Mouse (Mus musculus): ENCODE data around the gene Slc25a10. TPM values are rescaled to one million over a fixed set of nuclear protein-coding genes. Genes with fewer than 3 reads are reported as not detected.

Gene Slc25a10
- polyA plus RNA-seq, 1 experiment from 2014 or later: 32.8 TPM

DNA sequence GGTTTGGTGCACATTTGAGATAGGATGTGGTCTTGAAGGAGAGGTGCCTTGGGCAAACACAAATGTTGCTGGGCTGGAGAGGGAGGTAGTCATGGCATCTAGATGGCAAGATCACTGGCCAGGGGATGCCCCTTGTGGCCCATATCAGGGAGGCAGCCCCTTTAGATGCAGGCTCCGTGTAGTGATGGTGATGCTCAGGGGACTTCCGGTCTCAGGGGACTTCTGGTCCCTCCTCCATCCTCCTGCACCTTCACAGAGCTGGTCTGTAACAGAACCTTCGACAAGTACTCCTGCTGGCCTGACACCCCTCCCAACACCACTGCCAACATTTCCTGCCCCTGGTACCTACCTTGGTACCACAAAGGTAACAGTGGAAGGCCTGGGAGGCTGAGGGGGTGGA, 44.2 kb downstream of the Slc25a10 start:
- ATAC-seq (ENCODE audit: low FRiP score): no peak
- H3K36me3 ChIP-seq: no peaks in the 10 kb centered on the region
- no peak overlapping the region for H3K4me2 ChIP-seq
- no peaks in the 10 kb centered on the region for H3K9me3 ChIP-seq
- H3K9ac ChIP-seq: no peak overlapping the region
- peaks cover 55% of the 10 kb centered on the region for H3K27me3 ChIP-seq
- H3K4me3 ChIP-seq: no peak overlapping the region
- WGBS: 73% methylated on average over 3 of the region's 3 CpGs
- no peak overlapping the region for H3K27ac ChIP-seq
- peaks cover 26% of the 10 kb centered on the region for H3K4me1 ChIP-seq (replicated peaks)

GRCm38 (mm10) chr11:120538485-120538884, 46.8 kb downstream of the Slc25a10 start:
- Histone ChIP-seq H3K4me2 (no peak overlapping the region), H3K27me3 (peaks cover 28% of the 10 kb centered on the region), H3K9ac (no peak overlapping the region), H3K4me1 (replicated peaks) (peaks cover 22% of the 10 kb centered on the region), H3K36me3 (peaks cover 23% of the 10 kb centered on the region), H3K9me3 (no peaks in the 10 kb centered on the region), H3K4me3 (no peak overlapping the region), H3K27ac (peak overlapping the region; percentile 84)
- WGBS: 73% methylated on average over 3 of the region's 3 CpGs
- peak; percentile 25; the same call in 1 of the 2 replicates for ATAC-seq (ENCODE audit: low FRiP score)

DNA sequence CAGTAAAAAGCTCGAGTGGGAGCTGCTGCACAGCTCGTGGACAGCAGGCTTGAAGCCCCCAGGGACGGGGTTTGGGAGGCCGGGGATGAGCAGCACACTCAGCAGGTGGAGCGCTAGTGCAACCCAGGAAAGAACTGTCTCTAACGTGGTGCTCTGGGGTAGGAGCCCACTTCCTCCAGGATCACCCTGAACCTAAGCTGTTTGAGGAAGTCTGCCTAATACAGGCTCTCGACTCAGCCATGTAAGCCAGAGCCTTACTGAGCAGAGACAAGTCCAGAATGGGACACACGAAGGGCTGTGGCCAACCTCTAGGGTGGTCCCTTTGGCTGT, 47.3 kb downstream of the Slc25a10 start:
- no peak for ATAC-seq (ENCODE audit: low FRiP score)

DNA sequence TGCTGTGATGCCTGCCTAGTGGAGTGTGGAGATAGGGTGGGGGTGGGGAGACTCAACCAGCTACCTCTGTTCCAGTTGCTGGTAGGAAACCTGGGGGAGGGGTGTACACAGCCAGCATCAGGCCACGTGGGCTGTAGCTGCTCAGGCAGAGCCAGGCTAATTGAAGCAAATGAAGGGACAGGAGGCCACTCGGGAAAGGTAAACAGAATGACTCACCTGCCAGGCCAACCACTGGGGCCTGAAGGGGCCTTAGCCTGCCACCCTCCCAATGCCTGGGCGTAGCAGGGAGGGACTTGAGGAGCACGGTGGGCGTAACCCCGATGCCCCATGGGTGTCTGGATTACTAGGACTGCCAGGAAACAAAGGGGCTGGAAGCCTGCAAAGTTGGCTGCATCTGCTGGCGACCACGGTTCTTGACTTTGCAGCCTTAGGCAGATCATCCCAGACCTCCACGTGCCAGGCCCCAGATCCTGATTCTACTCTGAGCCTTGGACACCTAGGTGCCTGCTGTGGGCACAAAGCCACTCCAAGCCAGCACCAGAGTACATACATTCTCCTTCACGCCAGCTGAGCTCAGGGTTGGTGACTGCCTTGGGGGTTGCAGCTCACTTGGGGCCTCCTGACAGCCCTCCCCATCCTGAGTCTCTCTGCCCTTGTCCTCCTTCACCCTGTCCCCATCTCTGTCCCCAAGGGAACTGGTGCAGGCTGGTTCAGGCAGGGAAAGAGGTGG, 47.8 kb downstream of the Slc25a10 start:
- H3K4me2 ChIP-seq: 0 out of 2 replicates have a peak overlapping the region, but pooled peaks have one; percentile 6

More for the DNA sequence above, 47.3 kb downstream of the Slc25a10 start:
- Histone ChIP-seq H3K4me3 (no peak overlapping the region), H3K9ac (peak overlapping the region; percentile 57), H3K36me3 (peaks cover 28% of the 10 kb centered on the region), H3K27me3 (peaks cover 24% of the 10 kb centered on the region), H3K9me3 (no peaks in the 10 kb centered on the region), H3K4me1 (replicated peaks) (peaks cover 22% of the 10 kb centered on the region), H3K27ac (peak overlapping the region; percentile 84), H3K4me2 (no peak overlapping the region)
- 57% methylated on average over 8 of the region's 8 CpGs for WGBS

DNA sequence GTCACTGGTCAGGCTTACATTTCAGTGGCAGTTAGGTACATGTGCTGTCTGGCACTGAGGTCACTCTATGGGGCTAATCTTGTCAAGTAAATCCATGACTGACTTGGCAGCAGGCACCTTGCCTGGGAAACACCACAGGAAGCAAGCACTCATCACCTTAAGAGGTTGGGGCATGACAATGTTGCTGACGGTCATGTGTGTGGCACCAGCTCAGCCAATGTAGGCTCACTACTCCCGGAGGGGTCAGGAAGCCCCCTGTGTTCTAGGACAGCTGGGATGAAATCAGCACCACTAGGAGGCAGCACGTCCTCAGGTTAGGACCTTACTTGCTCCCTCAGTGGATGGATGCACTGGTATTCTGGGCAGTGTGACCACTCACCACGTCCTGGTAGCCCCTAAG, 50.3 kb downstream of the Slc25a10 start:
- H3K9ac ChIP-seq: no peak overlapping the region
- peaks cover 52% of the 10 kb centered on the region for H3K36me3 ChIP-seq
- H3K4me3 ChIP-seq: no peak overlapping the region
- no peak overlapping the region for H3K27ac ChIP-seq
- H3K9me3 ChIP-seq: no peaks in the 10 kb centered on the region
- ATAC-seq (ENCODE audit: low FRiP score): no peak
- H3K27me3 ChIP-seq: 0 out of 2 replicates have a peak, but pooled peaks cover 6% of the 10 kb centered on the region
- H3K4me1 ChIP-seq (replicated peaks): peaks cover 31% of the 10 kb centered on the region
- H3K4me2 ChIP-seq: no peak overlapping the region
- 40% methylated on average over 4 of the region's 4 CpGs for WGBS

More for the DNA sequence above, 47.8 kb downstream of the Slc25a10 start:
- peaks cover 22% of the 10 kb centered on the region for H3K4me1 ChIP-seq (replicated peaks)
- WGBS: 27% methylated on average over 10 of the region's 10 CpGs
- peaks cover 33% of the 10 kb centered on the region for H3K36me3 ChIP-seq
- no peaks in the 10 kb centered on the region for H3K9me3 ChIP-seq
- H3K27me3 ChIP-seq: peaks cover 19% of the 10 kb centered on the region
- H3K27ac ChIP-seq: peak overlapping the region; percentile 84
- H3K4me3 ChIP-seq: no peak overlapping the region
- peak; percentile 67 for ATAC-seq (ENCODE audit: low FRiP score)
- peak overlapping the region; percentile 57 for H3K9ac ChIP-seq

- H3K4me2 ChIP-seq: no peak overlapping the region
- no peak overlapping the region for H3K4me3 ChIP-seq
- H3K9me3 ChIP-seq: no peaks in the 10 kb centered on the region
- H3K4me1 ChIP-seq (replicated peaks): peaks cover 33% of the 10 kb centered on the region
- peaks cover 54% of the 10 kb centered on the region for H3K36me3 ChIP-seq
- no peak overlapping the region for H3K9ac ChIP-seq
- 88% methylated on average over 6 of the region's 6 CpGs for WGBS
- no peak for ATAC-seq (ENCODE audit: low FRiP score)
- no peak overlapping the region for H3K27ac ChIP-seq
- 0 out of 2 replicates have a peak, but pooled peaks cover 4% of the 10 kb centered on the region for H3K27me3 ChIP-seq
Observed at GRCm38 (mm10) chr11:120542376-120542775, 50.7 kb downstream of the Slc25a10 start.

- H3K4me2 ChIP-seq: no peak overlapping the region
- no peak overlapping the region for H3K27ac ChIP-seq
- no peaks in the 10 kb centered on the region for H3K27me3 ChIP-seq
- no peaks in the 10 kb centered on the region for H3K9me3 ChIP-seq
- peaks cover 54% of the 10 kb centered on the region for H3K36me3 ChIP-seq
- no peak overlapping the region for H3K9ac ChIP-seq
- peaks cover 35% of the 10 kb centered on the region for H3K4me1 ChIP-seq (replicated peaks)
- no peak overlapping the region for H3K4me3 ChIP-seq
- no peak for ATAC-seq (ENCODE audit: low FRiP score)
- WGBS: 97% methylated on average over 3 of the region's 3 CpGs
Observed at GRCm38 (mm10) chr11:120545964-120546363, 54.3 kb downstream of the Slc25a10 start.

DNA sequence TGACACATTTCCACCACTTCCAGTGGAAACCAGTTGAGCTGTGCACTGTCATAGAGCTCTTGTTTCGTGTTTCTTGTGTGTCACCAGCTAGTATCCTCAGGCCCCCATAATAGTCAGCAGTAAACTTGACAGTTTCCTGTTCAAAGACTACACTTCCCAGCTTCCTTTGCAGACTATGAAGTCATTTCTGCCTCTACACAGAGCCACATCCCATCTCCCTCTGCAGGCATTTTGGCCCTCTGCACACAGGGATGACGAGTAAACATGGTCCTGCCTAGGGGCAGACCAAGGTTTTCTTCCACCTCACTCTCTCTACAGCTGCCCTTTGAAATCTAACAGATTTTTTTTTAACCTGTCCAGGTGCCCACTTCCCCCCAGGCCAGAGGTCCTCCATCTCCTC, 55.8 kb downstream of the Slc25a10 start:
- Histone ChIP-seq H3K9ac (peak overlapping the region; percentile 98; the same call in 1 of the 2 replicates), H3K27ac (no peak overlapping the region), H3K36me3 (peaks cover 41% of the 10 kb centered on the region), H3K4me1 (replicated peaks) (peaks cover 35% of the 10 kb centered on the region), H3K4me2 (no peak overlapping the region), H3K4me3 (no peak overlapping the region), H3K9me3 (no peaks in the 10 kb centered on the region), H3K27me3 (no peaks in the 10 kb centered on the region)
- WGBS: 66% methylated on average over 2 of the region's 2 CpGs
- ATAC-seq (ENCODE audit: low FRiP score): no peak

- WGBS: 87% methylated on average over 3 of the region's 3 CpGs
- Histone ChIP-seq H3K27ac (no peak overlapping the region), H3K36me3 (peaks cover 33% of the 10 kb centered on the region), H3K4me3 (peak overlapping the region; percentile 98), H3K9ac (peak overlapping the region; percentile 98), H3K4me2 (peak overlapping the region; percentile 95), H3K27me3 (no peaks in the 10 kb centered on the region), H3K9me3 (no peaks in the 10 kb centered on the region), H3K4me1 (replicated peaks) (peaks cover 35% of the 10 kb centered on the region)
- ATAC-seq (ENCODE audit: low FRiP score): no peak
Observed at GRCm38 (mm10) chr11:120548214-120548613, 56.6 kb downstream of the Slc25a10 start.

- Histone ChIP-seq H3K27me3 (no peaks in the 10 kb centered on the region), H3K36me3 (peaks cover 28% of the 10 kb centered on the region), H3K27ac (peak overlapping the region; percentile 90), H3K9ac (peak overlapping the region; percentile 98), H3K4me3 (peak overlapping the region; percentile 98), H3K9me3 (no peaks in the 10 kb centered on the region), H3K4me2 (peak overlapping the region; percentile 95), H3K4me1 (replicated peaks) (peaks cover 35% of the 10 kb centered on the region)
- no peak for ATAC-seq (ENCODE audit: low FRiP score)
- WGBS: 29% methylated on average over 7 of the region's 7 CpGs
Observed at GRCm38 (mm10) chr11:120548786-120549167, 57.1 kb downstream of the Slc25a10 start.

Other genes with a start within 250 kb of the Slc25a10 start
- 4,110 and 4,339 TPM in 2 replicates for gene Actg1, start 143.3 kb upstream of the Slc25a10 start, polyA plus RNA-seq (2015; fragmentation: Nextera tagmentation; extraction: Ambion mirVana)
- 1.6 and 2.6 TPM in 2 replicates for gene Fscn2, start 130.3 kb upstream of the Slc25a10 start, polyA plus RNA-seq (2015; fragmentation: Nextera tagmentation; extraction: Ambion mirVana)
- 74.6 and 82.4 TPM in 2 replicates for gene Faap100, start 113.1 kb upstream of the Slc25a10 start, polyA plus RNA-seq (2015; fragmentation: Nextera tagmentation; extraction: Ambion mirVana)
- 32.5 and 33.8 TPM in 2 replicates for gene Nploc4, start 54.1 kb upstream of the Slc25a10 start, polyA plus RNA-seq (2015; fragmentation: Nextera tagmentation; extraction: Ambion mirVana)
- not detected in 2 replicates for gene Tspan10, start 49.2 kb upstream of the Slc25a10 start, polyA plus RNA-seq (2015; fragmentation: Nextera tagmentation; extraction: Ambion mirVana)
- gene Pde6g, start 38.3 kb upstream of the Slc25a10 start, polyA plus RNA-seq (2015; fragmentation: Nextera tagmentation; extraction: Ambion mirVana): 0.36 and 0.44 TPM in 2 replicates
- 10.5 and 10.6 TPM in 2 replicates for gene Oxld1, start 33.8 kb upstream of the Slc25a10 start, polyA plus RNA-seq (2015; fragmentation: Nextera tagmentation; extraction: Ambion mirVana)
- gene Ccdc137, start 33.7 kb upstream of the Slc25a10 start, polyA plus RNA-seq (2015; fragmentation: Nextera tagmentation; extraction: Ambion mirVana): 26.3 and 27.3 TPM in 2 replicates
- gene Arl16, start 24.2 kb upstream of the Slc25a10 start, polyA plus RNA-seq (2015; fragmentation: Nextera tagmentation; extraction: Ambion mirVana): 58.9 and 63.2 TPM in 2 replicates
- gene Mrpl12, start 7.2 kb upstream of the Slc25a10 start, polyA plus RNA-seq (2015; fragmentation: Nextera tagmentation; extraction: Ambion mirVana): 108 TPM in 2 replicates
- 0.19 and 0.30 TPM in 2 replicates for gene Gcgr, start 38.9 kb downstream of the Slc25a10 start, polyA plus RNA-seq (2015; fragmentation: Nextera tagmentation; extraction: Ambion mirVana)
- gene Mcrip1, start 57.9 kb downstream of the Slc25a10 start, polyA plus RNA-seq (2015; fragmentation: Nextera tagmentation; extraction: Ambion mirVana): 234 and 241 TPM in 2 replicates
- not detected in 2 replicates for gene Ppp1r27, start 59.3 kb downstream of the Slc25a10 start, polyA plus RNA-seq (2015; fragmentation: Nextera tagmentation; extraction: Ambion mirVana)
- gene P4hb, start 81.4 kb downstream of the Slc25a10 start, polyA plus RNA-seq (2015; fragmentation: Nextera tagmentation; extraction: Ambion mirVana): 289 and 294 TPM in 2 replicates
- 471 and 481 TPM in 2 replicates for gene Arhgdia, start 89.8 kb downstream of the Slc25a10 start, polyA plus RNA-seq (2015; fragmentation: Nextera tagmentation; extraction: Ambion mirVana)
- gene Alyref, start 106.5 kb downstream of the Slc25a10 start, polyA plus RNA-seq (2015; fragmentation: Nextera tagmentation; extraction: Ambion mirVana): 267 and 290 TPM in 2 replicates
- 179 and 192 TPM in 2 replicates for gene Anapc11, start 106.6 kb downstream of the Slc25a10 start, polyA plus RNA-seq (2015; fragmentation: Nextera tagmentation; extraction: Ambion mirVana)
- 0.79 and 1.3 TPM in 2 replicates for gene Npb, start 116.6 kb downstream of the Slc25a10 start, polyA plus RNA-seq (2015; fragmentation: Nextera tagmentation; extraction: Ambion mirVana)
- 169 and 174 TPM in 2 replicates for gene Pcyt2, start 126.1 kb downstream of the Slc25a10 start, polyA plus RNA-seq (2015; fragmentation: Nextera tagmentation; extraction: Ambion mirVana)
- 50.4 and 50.6 TPM in 2 replicates for gene Sirt7, start 133.4 kb downstream of the Slc25a10 start, polyA plus RNA-seq (2015; fragmentation: Nextera tagmentation; extraction: Ambion mirVana)
- 27.5 and 30.8 TPM in 2 replicates for gene Mafg, start 141.8 kb downstream of the Slc25a10 start, polyA plus RNA-seq (2015; fragmentation: Nextera tagmentation; extraction: Ambion mirVana)
- gene Pycr1, start 151.9 kb downstream of the Slc25a10 start, polyA plus RNA-seq (2015; fragmentation: Nextera tagmentation; extraction: Ambion mirVana): 22.9 and 23.3 TPM in 2 replicates
- 0.36 and 0.77 TPM in 2 replicates for gene Myadml2, start 156.3 kb downstream of the Slc25a10 start, polyA plus RNA-seq (2015; fragmentation: Nextera tagmentation; extraction: Ambion mirVana)
- gene Notum, start 169.3 kb downstream of the Slc25a10 start, polyA plus RNA-seq (2015; fragmentation: Nextera tagmentation; extraction: Ambion mirVana): 0.91 and 0.98 TPM in 2 replicates
- gene Aspscr1, start 181.1 kb downstream of the Slc25a10 start, polyA plus RNA-seq (2015; fragmentation: Nextera tagmentation; extraction: Ambion mirVana): 152 and 161 TPM in 2 replicates
- 103 and 113 TPM in 2 replicates for gene Cenpx, start 221.9 kb downstream of the Slc25a10 start, polyA plus RNA-seq (2015; fragmentation: Nextera tagmentation; extraction: Ambion mirVana)
- 67.9 and 73.1 TPM in 2 replicates for gene Lrrc45, start 222.1 kb downstream of the Slc25a10 start, polyA plus RNA-seq (2015; fragmentation: Nextera tagmentation; extraction: Ambion mirVana)
- 272 and 278 TPM in 2 replicates for gene Rac3, start 229.6 kb downstream of the Slc25a10 start, polyA plus RNA-seq (2015; fragmentation: Nextera tagmentation; extraction: Ambion mirVana)
- 9.7 and 12.1 TPM in 2 replicates for gene Dcxr, start 235.4 kb downstream of the Slc25a10 start, polyA plus RNA-seq (2015; fragmentation: Nextera tagmentation; extraction: Ambion mirVana)
- 0.49 TPM in 1 of 2 replicates, not detected in the other for gene Cbr2, start 240.3 kb downstream of the Slc25a10 start, polyA plus RNA-seq (2015; fragmentation: Nextera tagmentation; extraction: Ambion mirVana)

Data from hindbrain, embryonic 13.5 days (tissue).